Mouse (Mus musculus) right cerebral cortex, adult 2 months (tissue): ENCODE measurements around the gene Evi2b.

Source experiments
- DNase-seq, 2 experiments: peaks; one replicate each; pipeline ENCODE4 v3.0.0; 2021 to 2022; ENCODE audit warnings: low spot score in 2 of 2

The Evi2b gene

DNA sequence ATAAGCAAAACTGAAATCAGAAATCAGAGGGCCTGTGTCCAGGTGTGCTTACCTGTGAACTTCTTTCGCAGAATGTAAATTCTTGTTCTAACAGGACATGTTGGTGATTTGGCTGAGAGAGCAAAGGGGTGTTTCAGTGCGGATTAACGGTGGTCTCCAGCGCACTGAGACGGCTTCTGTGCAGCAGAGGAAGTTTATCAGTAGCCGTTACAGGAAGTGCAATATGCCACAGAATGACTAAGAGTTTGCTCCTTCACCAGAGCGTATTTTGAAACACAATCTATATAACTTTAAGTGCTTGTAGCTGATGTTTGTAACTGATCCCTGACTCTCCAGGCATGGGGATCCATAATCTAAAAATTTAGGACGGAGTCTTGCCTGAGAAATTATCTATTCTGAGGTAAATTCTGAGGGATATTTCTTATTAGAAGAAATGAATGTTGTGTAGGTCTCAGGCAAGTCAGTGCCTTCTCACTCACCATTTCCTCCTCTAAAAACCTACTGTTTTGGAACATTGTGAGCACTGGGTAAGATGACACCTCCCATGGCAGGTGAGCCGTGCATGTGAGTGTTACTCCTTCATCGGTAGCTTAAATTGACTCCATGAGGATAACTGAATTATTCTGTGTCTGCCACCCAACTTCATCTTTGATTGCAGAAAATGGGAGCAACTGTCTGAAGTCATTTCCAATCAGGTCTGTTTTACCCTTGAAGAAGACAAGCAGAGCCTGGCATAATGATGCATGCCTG is at the start of gene Evi2b:
Gene Evi2b (minus strand): TSS at position 203 of the 750 bp plus-strand sequence.
- DNase-seq = no peak

- no peak for DNase-seq
Observed at GRCm38 (mm10) chr11:79570319-79570718, 46.8 kb upstream of the Evi2b start.

GRCm38 (mm10) chr11:79568197-79568911 is 44.8 kb upstream of the Evi2b start:
- DNase-seq = no peak

DNA sequence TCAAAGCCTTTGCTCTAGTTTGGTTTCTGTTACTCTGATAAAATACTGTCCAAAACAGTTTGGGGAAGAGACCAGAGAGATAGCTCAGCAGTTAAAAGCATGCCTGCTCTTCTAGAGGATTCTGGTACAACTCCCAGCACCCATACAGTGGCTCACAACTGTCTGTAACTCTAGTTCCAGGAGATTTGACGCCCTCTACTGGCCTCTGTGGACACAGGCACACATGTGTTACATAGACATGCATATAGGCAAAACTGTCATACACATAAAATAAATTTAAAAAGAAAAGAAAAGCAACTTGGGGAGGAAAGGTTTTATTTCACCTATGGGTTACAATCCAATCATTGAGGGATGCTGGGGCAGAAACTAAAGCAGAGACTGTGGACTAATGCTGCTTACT is 43.4 kb upstream of the Evi2b start:
- DNase-seq = no peak

DNA sequence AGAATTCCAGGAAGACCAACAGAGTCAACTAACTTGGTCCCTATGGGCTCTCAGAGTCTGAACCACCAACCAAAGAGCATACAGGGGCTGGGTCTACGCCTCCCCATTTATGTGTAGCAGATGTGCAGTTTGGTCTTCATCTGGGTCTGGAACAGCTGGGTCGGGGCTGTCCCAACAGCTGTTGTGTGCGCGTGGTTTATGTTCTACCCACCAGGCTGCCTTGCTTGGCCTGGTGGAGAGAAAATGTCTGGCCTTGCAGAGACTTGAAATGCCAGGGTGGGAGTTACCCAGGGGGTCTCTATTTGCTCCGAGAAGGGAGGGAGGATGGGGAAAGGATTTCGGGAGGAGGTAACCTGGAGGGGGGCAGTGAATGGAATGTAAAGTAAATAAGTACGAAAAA is 39.9 kb upstream of the Evi2b start:
- DNase-seq = no peak

DNA sequence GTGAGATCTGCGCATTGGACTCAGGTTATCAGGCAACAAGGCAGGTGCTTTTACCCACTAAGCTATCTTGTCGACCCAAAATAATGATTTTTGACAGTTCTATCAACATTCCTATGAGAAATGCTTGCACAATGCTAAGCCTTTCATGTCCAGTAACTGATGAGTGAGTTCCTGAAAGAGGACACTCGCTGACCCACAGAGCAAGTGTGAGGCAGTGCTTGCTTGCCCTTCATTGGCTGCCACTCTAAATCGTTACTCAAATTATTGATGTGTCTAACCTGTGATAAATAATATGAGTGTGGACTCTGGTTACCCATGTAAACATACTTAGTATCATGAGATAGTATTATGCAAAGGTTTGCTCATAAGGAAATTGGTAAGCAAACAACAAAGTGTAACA is 37.0 kb upstream of the Evi2b start:
- no peak for DNase-seq

GRCm38 (mm10) chr11:79552622-79553021 is 29.1 kb upstream of the Evi2b start:
- DNase-seq = no peak

DNA sequence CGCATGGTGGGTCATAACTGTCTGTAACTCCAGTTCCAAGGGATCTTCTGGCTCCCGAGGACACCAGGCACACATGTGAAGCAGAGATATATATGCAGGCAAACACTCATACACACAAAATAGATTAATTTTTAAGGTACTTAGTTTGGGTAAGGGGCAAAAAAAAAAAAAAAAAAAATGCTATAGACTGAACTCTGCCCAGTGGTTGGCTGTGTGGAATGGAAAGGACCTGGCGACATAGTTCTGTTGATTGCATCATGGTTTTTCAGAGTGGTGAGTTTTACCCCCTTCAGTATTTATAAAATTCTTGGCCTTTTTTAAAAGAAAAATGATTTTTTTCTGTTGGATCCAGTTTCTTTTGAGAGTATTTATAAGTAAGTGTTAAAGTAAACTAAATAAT is 12.7 kb upstream of the Evi2b start:
- no peak for DNase-seq

DNA sequence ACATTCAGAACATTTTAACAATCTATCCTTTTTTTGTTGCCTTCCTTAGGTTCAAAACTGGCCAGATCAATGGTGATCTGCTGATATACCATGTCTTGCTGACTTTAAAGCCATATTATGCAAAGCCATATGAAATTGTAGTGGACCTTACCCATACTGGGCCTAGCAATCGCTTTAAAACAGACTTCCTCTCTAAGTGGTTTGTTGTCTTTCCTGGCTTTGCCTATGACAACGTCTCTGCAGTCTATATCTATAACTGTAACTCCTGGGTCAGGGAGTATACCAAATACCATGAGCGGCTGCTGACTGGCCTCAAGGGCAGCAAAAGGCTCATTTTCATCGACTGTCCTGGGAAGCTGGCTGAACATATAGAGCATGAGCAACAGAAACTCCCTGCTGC is 12.0 kb upstream of the Evi2b start:
- DNase-seq = no peak

- no peak for DNase-seq
Observed at GRCm38 (mm10) chr11:79533950-79534690, 10.6 kb upstream of the Evi2b start.

GRCm38 (mm10) chr11:79533311-79533710 is 9.7 kb upstream of the Evi2b start:
- no peak for DNase-seq

GRCm38 (mm10) chr11:79531485-79531884 is 7.9 kb upstream of the Evi2b start:
- DNase-seq = no peak

GRCm38 (mm10) chr11:79530774-79531173 is 7.2 kb upstream of the Evi2b start:
- DNase-seq = no peak

GRCm38 (mm10) chr11:79530333-79530761 is 6.8 kb upstream of the Evi2b start, which contains the start of the genes Evi2 and Evi2a:
TSS of gene Evi2 (minus strand) at chr11:79530589.
TSS of gene Evi2a (minus strand) at chr11:79530609.
- DNase-seq = peak; percentile 26 to 32

GRCm38 (mm10) chr11:79529736-79530135 is 6.2 kb upstream of the Evi2b start:
- DNase-seq = no peak

- DNase-seq = no peak
Observed at GRCm38 (mm10) chr11:79529226-79529625, 5.7 kb upstream of the Evi2b start.

DNA sequence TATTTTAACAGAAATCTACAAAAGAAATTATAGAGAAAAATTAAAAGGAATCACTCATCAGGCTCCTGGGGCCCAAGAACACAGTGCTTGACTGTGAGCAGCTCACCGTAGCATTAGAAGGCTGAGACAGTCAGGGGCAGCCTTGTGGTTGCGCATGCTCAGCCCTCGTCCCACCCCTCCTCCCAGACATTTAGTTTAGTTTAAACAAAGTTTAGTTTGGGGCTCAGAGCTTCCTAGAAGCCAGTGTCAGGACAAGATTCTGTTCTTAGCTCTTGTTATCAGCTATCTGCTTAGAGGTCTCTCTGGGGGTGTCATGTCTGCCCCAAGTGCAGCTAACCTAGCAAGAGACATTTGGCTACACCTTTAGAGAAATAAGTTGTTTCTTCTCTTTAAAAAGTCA is 5.0 kb upstream of the Evi2b start:
- DNase-seq = no peak

GRCm38 (mm10) chr11:79527739-79528384 is 4.3 kb upstream of the Evi2b start:
- DNase-seq = no peak

DNA sequence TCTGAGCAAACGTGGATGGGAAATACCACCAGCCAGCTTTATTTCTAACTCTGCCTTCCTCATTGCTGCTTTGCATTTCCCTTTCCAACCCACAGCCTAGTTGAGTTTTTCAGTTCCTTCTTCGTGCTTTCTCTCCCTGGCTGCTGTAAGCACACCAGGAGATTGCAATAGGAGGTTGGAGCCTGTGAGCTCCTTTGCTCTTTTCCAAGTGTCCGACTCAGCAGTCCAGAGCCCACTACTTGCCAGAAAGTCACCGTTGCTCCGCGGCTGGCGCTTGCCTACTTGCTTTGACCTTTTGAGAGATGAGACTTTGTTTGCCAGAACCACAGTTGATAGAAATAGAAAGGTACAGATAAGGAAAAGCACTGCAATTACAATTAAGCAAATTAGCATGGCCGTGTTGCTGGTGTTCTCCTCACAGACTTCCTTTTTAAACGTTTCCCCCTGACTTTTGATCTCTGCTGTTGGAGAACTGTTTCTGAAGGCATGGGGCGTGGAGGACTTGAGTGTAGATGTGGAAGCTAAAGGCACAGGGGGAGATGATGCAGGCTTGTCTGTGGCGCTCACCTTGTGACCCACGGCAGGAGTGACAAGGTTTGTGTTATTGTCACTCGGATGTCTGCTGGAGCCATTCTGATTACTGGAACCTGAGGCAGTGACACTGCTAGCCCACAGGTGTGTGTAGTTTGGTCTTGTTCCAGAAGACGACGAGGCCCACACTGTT is 3.6 kb upstream of the Evi2b start:
- DNase-seq = peak; percentile 24 to 29

DNA sequence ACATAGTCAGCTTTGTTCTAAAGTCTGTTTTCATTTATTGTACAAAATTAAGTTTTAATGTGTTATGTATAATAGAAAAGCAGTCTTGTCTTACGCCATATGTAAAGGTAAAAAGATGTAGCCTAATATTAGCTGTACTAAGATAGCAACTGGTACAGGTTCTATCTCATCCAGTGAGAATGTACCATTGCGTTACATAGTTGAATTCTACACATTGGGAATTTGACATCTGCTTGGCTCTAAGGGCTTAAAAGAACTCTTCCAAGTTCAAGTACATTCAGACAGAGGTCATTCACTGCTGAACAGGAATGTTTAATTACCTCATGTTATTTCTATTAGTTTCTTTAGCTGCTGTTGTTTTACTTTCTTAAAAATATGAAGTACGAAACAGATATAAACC is 3.0 kb upstream of the Evi2b start:
- DNase-seq = no peak

DNA sequence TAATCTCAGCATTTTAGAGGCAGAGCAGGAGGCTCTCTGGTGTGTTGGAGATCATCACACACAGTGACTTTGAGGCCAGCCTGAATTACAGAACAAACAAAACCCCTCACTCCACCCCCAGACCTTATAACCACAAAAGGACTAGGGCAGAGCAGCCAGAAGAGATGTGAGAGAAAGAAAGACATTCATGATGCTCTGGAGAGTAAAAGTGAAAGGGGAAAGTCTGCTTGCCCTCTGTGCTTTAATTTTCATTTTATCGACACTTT is 681 bp upstream of the Evi2b start:
- no peak for DNase-seq

DNA sequence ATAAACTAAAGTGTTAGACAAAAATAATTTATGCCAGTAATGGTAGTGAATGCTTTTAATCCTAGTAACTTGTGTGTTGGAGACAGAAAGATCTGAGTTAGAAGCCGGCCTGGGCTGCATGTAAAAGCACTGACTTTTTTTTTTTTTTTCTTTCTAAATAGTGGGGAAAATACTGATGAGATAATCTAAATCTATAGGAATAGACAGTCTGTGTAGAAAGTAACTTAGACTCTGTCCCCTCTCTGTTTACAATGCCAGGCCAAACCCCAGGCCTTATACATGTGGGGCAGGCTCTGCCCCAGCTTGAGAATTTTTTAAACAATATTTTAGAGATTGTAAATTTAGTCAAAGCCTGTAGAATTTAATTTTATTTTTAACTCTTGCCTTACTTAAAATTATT is 618 bp downstream of the Evi2b start:
- no peak for DNase-seq
